Mouse (Mus musculus): ENCODE measurements at regions not wholly inside any gene's neighbourhood (a gene's known extent, or its start where the extent isn't known, plus 50 kb on each side); places are given as distances from the start of the nearest gene placed in this dataset.

DNA sequence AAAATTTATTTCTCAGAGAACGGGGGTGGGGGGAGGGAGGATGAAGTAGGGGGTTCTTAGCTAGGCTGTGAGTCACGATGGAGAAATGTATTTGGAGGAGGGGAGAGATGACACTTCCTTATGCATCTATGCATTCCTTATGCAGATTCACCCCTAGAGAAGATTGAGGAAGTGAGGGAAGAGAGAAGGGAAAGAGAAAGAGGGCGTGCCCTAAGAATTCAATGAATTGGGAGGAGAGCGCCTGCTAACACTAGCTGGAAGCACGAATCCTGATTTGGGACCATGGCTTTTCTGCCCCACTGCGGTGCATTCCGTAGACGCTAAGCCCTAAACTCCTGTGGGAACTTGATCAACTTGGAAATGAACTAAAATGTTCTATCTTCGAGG, 56.1 kb downstream of the Foxi3 start:
- DNase-seq (ENCODE audit: low read depth, low spot score), result no peak

DNA sequence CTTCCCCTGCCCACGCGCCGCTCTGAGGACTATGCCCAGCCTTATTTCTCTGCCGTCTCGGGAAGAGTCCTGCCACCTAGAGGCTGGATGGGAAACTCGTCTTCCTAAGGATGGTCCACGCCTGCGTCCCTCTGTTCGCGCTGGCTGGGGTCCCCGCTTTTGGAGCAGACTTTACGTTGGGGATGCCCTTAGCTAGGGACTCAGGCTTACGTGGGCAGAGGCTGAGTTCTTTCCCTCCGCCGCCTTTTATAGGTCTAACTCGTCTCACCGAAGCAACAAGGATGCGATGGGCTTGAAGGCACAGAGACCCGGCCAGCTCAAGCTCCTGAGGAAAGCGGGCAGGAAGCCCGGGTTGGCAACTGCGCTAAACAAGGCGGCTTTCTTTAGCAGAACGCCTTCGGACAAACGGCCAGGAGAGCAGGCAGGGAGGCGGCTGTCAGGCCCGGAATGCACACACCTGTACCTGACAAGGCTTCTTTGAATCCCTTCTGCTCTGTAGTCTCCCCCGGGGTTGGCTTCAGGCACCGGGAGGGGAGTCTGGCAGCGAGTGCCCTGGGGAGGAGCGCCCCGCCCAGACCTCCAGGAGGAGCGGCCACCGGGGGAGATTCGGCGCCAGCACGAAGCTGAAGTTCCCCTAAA, 56.6 kb downstream of the Foxi3 start:
- DNase-seq (ENCODE audit: low read depth, low spot score), result no peak

DNA sequence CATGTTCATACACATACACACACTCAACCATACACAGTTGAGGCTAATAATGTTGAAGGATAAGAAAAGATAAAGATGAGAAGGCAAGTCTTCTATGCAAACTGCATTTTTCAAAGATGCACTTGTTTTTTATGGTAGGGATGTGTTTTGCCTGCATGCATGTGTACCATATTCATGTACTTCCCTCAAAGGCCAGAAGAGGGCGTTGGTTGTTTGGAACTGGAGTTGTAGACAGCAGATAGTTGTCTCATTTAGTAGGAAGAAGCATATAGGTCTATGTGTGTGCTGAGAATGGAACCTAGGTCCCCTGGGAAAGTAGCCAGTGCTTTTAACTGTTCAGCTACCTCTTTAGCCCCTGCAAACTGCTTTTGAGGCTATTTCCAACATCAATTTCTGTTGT, 60.1 kb downstream of the Foxi3 start:
- DNase-seq (ENCODE audit: low read depth, low spot score), result no peak

DNA sequence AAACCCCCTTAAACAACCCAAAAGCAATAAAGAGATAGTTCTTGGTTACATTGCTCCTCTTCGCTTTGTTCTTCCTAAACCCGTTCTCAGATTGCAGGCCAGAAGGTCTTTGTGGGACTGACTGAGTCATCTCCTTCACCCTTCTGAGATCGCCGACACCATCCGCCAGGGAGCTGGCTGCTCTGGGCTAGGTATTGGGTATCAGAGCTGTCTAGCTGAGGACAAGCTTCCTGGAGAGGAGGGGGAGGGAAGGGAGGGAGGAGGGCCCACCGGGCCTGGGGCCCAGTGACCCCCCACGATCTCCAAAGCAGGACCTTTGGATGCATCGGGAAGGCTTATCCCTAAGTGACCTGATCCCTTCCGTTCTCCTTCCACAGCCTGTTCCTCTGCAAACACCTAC, 65.0 kb downstream of the Foxi3 start:
- DNase-seq (ENCODE audit: low read depth, low spot score), result no peak

DNA sequence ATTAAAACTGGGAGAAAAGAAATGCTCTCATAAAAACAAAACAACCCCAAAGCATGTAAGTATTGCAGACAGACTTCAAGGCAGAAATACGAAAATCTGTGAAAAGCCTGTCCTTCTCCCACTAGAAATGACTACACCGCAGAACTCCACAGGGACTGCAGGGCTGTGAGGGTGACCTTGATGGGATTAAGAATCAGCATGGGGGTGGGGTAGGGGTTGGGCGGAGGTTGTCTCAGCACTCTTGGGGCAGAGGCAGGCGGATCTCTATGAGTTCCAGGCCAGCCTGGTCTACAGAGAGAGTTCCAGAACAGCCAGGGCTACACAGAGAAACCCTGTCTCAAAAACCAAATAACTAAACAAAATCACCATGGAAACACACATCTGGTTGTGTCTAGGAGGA, 69.1 kb downstream of the Foxi3 start:
- DNase-seq (ENCODE audit: low read depth, low spot score), result no peak

DNA sequence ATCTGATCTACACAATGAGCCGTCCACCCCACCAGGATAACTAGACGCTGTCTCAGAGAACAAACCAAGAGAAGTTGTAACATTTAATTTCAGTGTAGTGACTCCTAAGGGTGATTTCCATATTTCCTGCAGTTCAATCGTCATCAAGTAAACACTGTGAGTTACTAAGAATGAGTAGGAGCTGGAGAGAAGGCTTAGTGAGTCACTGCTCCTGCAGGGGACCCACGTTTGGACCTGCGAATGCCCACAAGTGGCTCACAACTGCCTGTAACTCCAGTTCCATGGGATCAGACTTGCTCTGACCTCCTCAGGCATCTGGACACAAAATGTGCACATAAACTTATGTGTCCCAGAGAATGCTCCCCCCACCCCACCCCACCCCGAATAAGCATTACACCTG, 73.3 kb downstream of the Foxi3 start:
- no peak for DNase-seq (ENCODE audit: low read depth, low spot score)

DNA sequence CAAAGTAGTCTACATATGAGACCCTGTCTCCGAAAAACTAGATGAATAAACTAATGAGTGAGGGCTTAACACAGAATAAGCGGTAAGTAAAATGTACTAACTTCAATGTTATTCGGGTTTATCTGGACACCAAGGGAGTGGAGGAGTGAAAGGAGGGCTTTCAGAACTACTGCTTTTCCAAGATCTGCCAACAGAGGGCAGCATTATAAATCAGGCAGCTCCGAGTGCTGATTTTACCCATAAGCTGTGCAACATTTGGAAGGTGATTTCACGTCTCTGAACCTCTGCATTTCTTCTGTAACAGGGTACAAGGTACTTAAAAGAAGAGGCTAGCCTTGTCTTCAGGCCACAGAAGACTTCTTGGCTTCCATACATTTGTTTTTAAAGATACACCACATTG, 74.2 kb downstream of the Foxi3 start:
- DNase-seq (ENCODE audit: low read depth, low spot score), result peak; percentile 51

DNA sequence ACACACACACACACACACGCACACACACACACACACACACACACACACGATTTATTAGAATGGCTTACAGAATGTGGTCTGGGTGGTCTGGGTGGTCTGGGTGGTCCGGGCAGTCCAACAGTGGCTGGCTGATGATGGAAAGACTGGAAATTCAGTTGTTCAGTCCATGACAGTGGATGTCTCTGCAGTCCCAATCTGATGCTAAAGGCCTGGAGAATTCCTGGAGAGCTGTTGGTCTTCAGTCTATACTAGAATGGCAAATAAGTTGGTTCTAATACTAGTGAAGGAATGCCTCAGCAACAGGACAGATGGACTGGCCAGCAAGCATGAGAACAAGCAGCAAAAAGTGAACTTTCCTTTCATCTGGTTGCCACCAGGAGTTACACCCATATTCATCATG, 87.9 kb downstream of the Foxi3 start:
- no peak for DNase-seq (ENCODE audit: low read depth, low spot score)

DNA sequence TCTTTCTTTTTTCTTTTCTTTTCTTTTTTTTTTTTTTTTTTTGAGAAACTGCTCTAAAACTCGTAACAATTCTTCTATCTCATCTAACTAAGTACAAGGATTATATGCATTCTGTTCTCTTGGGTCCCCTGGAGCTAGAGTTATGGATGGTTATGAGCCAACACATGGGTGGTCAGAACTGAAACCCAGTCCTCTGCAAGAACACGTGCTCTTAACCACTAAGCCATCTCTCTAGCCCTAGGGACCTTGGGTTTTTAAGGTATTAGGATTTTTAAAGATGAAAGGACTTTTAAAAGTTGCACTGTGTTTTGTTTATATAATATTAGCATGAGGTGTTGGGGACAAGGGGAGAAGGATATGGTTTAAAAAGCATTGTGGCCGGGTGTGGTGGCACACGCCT, 88.9 kb downstream of the Foxi3 start:
- DNase-seq (ENCODE audit: low read depth, low spot score), result no peak

DNA sequence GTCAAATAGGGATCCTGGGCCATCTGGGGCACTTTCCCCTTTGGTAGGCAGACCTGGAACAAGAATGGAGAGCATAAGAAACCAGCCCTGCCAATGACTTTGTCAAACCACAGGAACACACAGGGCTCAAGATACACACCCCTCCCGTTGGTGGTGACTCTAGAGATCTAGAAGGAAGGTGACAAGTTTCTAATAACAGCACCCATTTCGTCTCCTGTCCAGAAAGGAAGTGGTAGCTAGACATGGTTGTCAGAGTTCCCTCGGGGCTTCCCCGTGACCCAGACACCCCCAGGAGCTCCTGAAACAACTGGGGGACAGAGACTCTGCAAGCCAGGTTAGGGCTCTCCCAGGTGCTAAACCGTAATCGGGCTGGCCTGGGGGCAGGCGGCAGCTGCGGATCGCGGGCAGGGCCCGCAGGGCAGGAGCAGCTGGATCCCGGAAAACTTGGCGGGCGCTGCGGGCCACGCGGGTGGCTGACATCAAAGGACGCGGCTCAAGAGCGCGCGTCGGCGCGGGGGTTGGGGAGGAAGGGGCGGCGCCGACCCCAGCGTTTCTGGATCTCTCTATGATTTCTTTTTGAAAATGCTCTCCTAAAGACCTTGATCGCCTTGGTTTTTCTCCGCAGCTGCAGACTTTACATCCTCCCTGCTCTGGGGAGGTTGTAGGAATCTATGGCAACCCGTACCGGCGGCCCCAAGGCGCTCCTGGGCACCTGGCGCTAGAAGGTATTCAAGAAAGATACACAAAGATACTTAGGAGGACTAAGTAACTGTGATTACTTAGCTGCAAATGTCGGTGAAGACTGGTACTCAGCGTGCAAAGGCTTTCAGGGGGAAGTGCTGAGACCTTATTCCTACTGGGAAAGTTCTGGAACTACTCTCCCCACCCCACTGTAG, 92.1 kb downstream of the Foxi3 start:
- DNase-seq (ENCODE audit: low read depth, low spot score), result no peak

DNA sequence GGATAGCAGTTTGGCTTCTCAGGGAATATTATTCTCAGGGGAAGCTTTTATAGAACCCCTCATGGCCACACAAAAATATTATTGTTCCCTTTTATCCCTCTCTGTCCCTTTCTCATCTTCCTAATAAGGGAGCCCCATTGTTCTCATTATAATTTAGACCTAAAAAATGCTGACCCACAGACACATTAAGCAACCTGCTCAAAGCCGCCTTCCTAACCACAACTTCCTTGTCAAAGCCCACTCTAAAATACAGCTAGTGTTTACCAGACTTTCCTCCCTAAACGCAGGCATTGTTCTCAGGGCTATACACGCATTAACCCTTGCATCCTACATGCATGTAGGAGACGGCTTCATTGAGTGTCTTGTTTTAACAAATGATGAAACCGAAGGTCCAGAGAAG, 93.9 kb downstream of the Foxi3 start:
- no peak for DNase-seq (ENCODE audit: low read depth, low spot score)

DNA sequence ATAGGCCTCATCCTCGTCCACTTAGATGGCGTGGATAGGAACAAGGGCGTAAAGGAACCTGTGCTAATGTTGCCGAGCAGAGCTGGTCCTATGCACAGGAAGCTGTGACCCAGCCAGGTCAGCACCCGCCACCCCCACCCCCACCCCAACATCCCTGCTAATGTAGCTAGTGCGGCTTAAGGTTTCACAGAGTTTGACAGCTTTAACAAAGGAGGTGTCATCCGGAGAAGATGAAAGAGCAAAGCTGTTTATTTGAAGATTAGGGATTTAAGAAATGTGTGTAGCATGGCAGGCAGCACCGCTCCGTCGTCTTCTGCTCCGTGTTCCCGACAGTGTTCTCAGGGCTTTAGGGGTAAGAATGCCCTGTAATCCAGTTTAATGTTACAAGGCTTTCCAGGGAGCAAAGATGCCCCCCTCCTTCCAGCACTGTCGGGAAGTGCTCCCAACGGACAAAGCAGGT, 93.5 kb downstream of the Thnsl2 start:
- DNase-seq (ENCODE audit: low read depth, low spot score), result no peak

DNA sequence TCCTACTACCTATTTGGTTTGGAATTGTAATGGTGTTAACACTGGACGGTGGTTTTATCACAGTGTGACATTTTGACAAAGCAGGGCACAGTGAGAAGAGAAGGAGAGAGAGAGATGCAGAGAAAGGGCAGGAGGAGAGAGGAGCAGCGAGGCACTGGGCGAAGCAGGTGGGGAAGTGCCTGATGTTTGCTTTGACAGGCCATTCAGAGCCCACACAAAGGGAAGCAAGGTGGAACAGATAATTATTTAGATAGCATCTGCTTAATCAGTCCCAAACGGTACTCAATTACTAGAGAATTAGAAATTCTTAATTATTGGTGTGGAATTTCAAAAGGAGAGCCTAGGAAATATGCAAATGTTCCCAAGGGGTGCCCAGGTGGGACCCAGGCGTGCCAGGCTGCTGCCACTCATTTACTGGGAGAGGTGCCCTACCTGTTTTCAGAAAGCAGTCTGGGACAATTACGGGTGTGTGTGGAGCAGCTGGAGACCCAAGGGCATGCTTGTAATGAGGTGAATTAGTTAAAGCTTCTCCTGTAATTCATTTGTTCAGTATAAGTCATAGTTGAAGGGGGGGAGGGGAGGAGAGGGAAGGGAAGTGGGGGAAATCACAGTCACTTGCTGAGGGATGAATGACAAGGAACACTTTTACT, 86.9 kb downstream of the Thnsl2 start:
- DNase-seq (ENCODE audit: low read depth, low spot score), result no peak

DNA sequence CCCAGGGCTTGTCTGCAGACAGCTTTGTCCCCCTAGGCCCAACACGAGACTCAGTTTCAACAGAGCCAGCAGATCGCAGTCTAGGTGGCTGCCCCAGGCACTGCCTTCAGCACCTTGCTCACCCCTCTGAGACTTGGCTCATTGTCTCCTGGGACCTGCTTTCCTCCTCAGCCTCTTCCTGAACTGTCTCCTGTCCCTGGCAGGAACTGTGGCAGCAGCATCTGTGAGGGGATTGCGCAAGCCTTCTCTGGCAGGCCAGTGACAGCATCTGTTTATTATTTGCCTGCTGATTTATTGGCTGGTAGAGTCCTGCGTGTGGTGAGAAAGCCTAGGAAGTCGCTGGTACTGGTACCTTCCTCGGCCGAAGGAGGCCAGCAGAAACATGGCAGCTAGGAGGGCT, 84.1 kb downstream of the Thnsl2 start:
- DNase-seq (ENCODE audit: low read depth, low spot score), result peak; percentile 62

DNA sequence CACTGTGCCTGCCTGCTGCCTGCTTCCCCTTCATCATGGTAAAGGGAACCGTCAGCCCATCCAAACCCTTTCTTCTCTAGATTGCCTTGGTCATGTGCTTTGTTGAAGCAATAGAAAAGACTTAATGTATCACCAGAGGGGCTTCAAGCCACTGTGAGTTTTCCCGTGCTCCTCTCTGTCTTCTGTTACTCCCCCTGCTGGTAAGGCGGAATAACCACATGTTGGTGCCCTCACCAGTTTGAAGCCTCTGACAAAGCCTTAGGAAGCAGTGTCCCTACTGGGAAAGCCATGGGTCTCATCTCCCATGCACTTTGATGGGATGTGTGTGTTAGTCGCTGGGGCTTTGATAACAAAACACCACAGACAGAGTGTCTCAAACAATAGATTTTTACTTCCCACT, 81.3 kb downstream of the Thnsl2 start:
- DNase-seq (ENCODE audit: low read depth, low spot score), result no peak

DNA sequence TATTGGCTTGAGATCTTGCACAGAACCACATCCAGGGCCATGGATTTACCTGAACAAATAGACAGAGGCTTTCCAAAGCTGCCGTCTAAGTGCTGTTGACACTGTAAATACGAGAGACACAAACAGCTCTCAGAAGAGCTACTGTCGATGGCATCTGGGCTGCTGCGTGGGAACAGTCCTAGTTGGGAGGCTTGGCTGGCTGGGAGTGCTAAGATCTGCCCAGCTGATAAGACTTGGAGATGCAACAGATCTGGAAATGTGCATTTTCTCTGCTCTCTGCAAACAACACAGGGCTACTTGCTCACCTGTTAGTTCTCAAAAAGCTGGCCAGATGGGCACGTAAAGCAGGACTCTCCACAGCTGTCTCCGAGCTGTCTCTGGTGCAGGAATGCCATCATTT, 78.8 kb downstream of the Thnsl2 start:
- no peak for DNase-seq (ENCODE audit: low read depth, low spot score)

DNA sequence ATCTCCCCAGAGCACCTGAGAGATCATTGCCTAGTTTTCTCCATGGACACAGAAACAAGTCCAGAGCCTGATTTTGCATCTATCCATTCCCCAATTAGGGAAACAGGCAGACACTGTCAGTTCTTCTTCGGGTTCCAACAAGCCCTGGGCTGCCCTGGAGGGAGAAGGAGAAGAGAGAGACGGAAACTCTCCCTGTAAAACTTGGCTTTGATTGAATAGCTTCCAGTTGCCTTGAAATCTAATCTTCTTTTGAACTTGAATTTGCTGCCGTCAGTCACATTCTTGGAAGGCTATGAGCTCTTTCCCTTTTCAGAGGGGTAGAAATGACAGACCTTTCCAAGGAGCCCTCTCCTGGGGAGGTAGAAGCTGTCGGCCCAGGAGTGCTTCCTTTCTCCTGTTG, 75.0 kb downstream of the Thnsl2 start:
- no peak for DNase-seq (ENCODE audit: low read depth, low spot score)

DNA sequence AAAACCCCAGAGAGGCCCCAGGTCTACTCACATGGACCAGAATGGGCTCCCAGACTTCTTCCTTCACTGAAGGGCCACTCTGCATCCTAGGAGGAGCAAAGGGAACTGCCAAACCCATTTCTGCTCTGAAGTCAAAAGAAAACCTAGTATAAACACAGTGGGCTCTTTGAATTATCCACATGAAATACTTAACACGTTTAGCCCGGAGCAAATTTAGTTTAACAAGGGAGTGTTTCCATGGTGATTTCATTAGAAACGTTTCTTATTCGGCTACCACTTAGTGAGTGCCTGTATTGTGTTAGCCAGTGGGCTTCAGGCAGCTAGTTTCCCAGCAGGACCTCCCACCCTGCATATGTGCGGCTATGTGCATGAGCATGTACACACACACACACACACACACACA, 69.4 kb downstream of the Thnsl2 start:
- no peak for DNase-seq (ENCODE audit: low read depth, low spot score)
